Mouse (Mus musculus) megakaryocyte, embryonic 14.5 days (primary cell): ENCODE measurements at regions not wholly inside any gene's neighbourhood (a gene's known extent, or its start where the extent isn't known, plus 50 kb on each side); places are given as distances from the start of the nearest gene placed in this dataset.

Experiments used
- FLI1 ChIP-seq: IDR thresholded peaks from 2 replicates; pipeline ENCODE4 v1.6.1; 2012; ENCODE audit warnings: low read length, inconsistent platforms, mixed read lengths
- GATA1 ChIP-seq: IDR thresholded peaks from 3 replicates; pipeline ENCODE4 v1.6.1; 2012; ENCODE audit warnings: mixed read lengths, low read length, inconsistent platforms, borderline replicate concordance

DNA sequence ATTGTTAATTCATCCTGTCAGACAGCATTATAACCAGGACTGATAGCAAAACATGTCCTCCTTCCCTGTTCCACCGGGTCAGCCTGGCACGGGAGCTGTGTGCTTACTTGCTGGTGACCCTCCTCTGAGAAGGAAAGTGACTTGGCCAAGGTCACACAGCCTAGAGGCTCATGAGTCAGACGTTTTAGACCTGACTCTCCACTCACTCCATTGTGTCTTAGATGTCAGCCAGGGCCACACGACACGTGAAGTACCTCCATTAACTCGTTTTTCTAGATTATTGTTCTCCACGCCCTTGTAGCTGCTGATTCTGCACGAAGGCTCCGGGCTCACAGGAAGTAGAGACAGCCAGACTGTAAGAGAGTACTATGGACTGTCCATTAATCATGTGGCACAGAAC, 340.8 kb downstream of the Diras2 start:
- no peak for TF ChIP-seq GATA1
- no peak for TF ChIP-seq FLI1
